Mouse (Mus musculus) ES-Bruce4 (cell line): ENCODE data around the gene Dap. TPM values are rescaled to one million over a fixed set of nuclear protein-coding genes. Genes with fewer than 3 reads are reported as not detected.

ENCODE experiments used
- H3K27ac ChIP-seq: 2 replicates; pipeline ENCODE4 v1.5.1; 2012; ENCODE audit warnings: low read length, inconsistent platforms; ENCODE audit not compliant: insufficient read depth
- H3K27me3 ChIP-seq: 2 replicates; pipeline ENCODE4 v1.6.1; 2012; ENCODE audit warnings: mild to moderate bottlenecking, low read length, inconsistent platforms; ENCODE audit not compliant: control insufficient read depth, poor library complexity, insufficient read depth, severe bottlenecking
- H3K36me3 ChIP-seq: 2 replicates; pipeline ENCODE4 v1.6.1; 2012; ENCODE audit warnings: inconsistent platforms, mild to moderate bottlenecking, low read length, moderate library complexity; ENCODE audit not compliant: control insufficient read depth, poor library complexity, insufficient read depth, severe bottlenecking
- H3K4me1 ChIP-seq: one replicate; pipeline ENCODE4 v1.8.1; 2011; ENCODE audit warnings: low read length; ENCODE audit not compliant: control insufficient read depth, insufficient read depth
- H3K4me3 ChIP-seq: 2 replicates; pipeline ENCODE4 v1.5.1; 2011; ENCODE audit warnings: low read depth, mild to moderate bottlenecking, low read length
- H3K9ac ChIP-seq: 2 replicates; pipeline ENCODE4 v1.6.1; 2012; ENCODE audit warnings: low read depth, mild to moderate bottlenecking, inconsistent platforms; ENCODE audit not compliant: poor library complexity, severe bottlenecking
- H3K9me3 ChIP-seq: replicated peaks from 2 replicates; pipeline ENCODE4 v1.6.1; 2012; ENCODE audit warnings: mild to moderate bottlenecking, low read length, inconsistent platforms; ENCODE audit not compliant: control insufficient read depth, poor library complexity, insufficient read depth, severe bottlenecking
- CTCF ChIP-seq: IDR thresholded peaks from one replicate; pipeline ENCODE4 v1.8.1; 2011; ENCODE audit warnings: low read depth, low read length
- EP300 ChIP-seq: IDR thresholded peaks from 2 replicates; pipeline ENCODE4 v1.6.1; 2011; ENCODE audit warnings: low read depth, low read length; ENCODE audit not compliant: insufficient read depth
- POLR2A ChIP-seq: IDR thresholded peaks from one replicate; pipeline ENCODE4 v1.8.1; 2011; ENCODE audit warnings: low read length; ENCODE audit not compliant: insufficient read depth
- polyA plus RNA-seq: library from polyadenylated mRNA; stranded (reverse); fragments of >200 nt; gene quantifications from 2 replicates; pipeline ENCODE4 v1.2.4, GENCODE M21; 2011; ENCODE audit warnings: low read depth; ENCODE audit not compliant: missing spikeins, insufficient read depth, insufficient read length

The Dap gene
- polyA plus RNA-seq, 1 experiment: 22.7 TPM

- no peak overlapping the region for H3K27ac ChIP-seq
- no peaks in the 10 kb centered on the region for H3K9me3 ChIP-seq
- H3K4me3 ChIP-seq: no peak overlapping the region
- no peak for TF ChIP-seq EP300
- TF ChIP-seq POLR2A: no peak
- TF ChIP-seq CTCF: no peak
- no peaks in the 10 kb centered on the region for H3K27me3 ChIP-seq
- H3K9ac ChIP-seq: no peak overlapping the region
- H3K36me3 ChIP-seq: no peaks in the 10 kb centered on the region
- peaks cover 2% of the 10 kb centered on the region for H3K4me1 ChIP-seq
Measured at GRCm38 (mm10) chr15:31318158-31318955, 94.2 kb downstream of the Dap start.

- TF ChIP-seq EP300: no peak
- TF ChIP-seq POLR2A: no peak
- TF ChIP-seq CTCF: no peak
- Histone ChIP-seq H3K9ac (no peak overlapping the region), H3K4me1 (peaks cover 2% of the 10 kb centered on the region), H3K27ac (no peak overlapping the region), H3K4me3 (no peak overlapping the region), H3K36me3 (no peaks in the 10 kb centered on the region), H3K27me3 (no peaks in the 10 kb centered on the region), H3K9me3 (no peaks in the 10 kb centered on the region)
Measured at GRCm38 (mm10) chr15:31319046-31319445, 94.9 kb downstream of the Dap start.

- H3K27me3 ChIP-seq: no peaks in the 10 kb centered on the region
- no peak overlapping the region for H3K27ac ChIP-seq
- no peaks in the 10 kb centered on the region for H3K9me3 ChIP-seq
- no peak overlapping the region for H3K4me3 ChIP-seq
- H3K4me1 ChIP-seq: peaks cover 2% of the 10 kb centered on the region
- no peak overlapping the region for H3K9ac ChIP-seq
- TF ChIP-seq POLR2A (no peak), CTCF (peak; percentile 40), EP300 (no peak)
- no peaks in the 10 kb centered on the region for H3K36me3 ChIP-seq
Measured at GRCm38 (mm10) chr15:31320598-31321377, 96.7 kb downstream of the Dap start.

- TF ChIP-seq EP300: no peak
- peak; percentile 87 for TF ChIP-seq CTCF
- H3K27ac ChIP-seq: no peak overlapping the region
- H3K36me3 ChIP-seq: no peaks in the 10 kb centered on the region
- H3K4me3 ChIP-seq: no peak overlapping the region
- no peaks in the 10 kb centered on the region for H3K9me3 ChIP-seq
- no peaks in the 10 kb centered on the region for H3K4me1 ChIP-seq
- H3K9ac ChIP-seq: no peak overlapping the region
- H3K27me3 ChIP-seq: no peaks in the 10 kb centered on the region
Measured at GRCm38 (mm10) chr15:31323684-31324083, 99.6 kb downstream of the Dap start.

Other genes with a start within 250 kb of the Dap start
- gene Ankrd33b, start 143.4 kb downstream of the Dap start, polyA plus RNA-seq: 1.4 and 1.6 TPM in 2 replicates
- gene Ropn1l, start 229.4 kb downstream of the Dap start, polyA plus RNA-seq: 1.5 and 1.6 TPM in 2 replicates